Mouse (Mus musculus) cerebellum, adult 9-11 months (tissue): ENCODE measurements at regions not wholly inside any gene's neighbourhood (a gene's known extent, or its start where the extent isn't known, plus 50 kb on each side); places are given as distances from the start of the nearest gene placed in this dataset.

ENCODE experiments used
- DNase-seq: peaks from one replicate; pipeline ENCODE4 v3.0.0; 2022

GRCm38 (mm10) chr16:24137266-24138033, 148.8 kb upstream of the Bcl6 start:
- DNase-seq: peak; percentile 37

GRCm38 (mm10) chr16:24136483-24137148, 148.0 kb upstream of the Bcl6 start:
- no peak for DNase-seq

DNA sequence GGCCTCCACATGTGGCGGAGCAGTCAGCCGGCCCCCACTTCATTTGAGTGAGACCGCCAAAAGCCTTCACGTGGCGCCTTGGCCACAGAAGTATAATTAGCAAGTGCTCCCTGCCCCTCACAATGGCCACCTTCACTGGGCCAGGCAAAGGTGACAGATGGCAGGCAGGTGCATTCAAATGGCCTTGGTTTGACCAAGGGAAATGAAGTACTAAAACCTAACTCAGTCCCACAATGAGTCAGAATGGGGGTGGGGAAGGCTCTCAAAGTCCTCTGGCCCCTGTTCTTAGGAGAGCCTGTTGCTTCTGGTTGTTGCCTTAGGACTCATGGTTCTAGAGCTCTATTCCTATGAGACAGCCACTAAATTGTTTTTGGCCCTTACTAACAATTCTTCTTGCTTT, 147.2 kb upstream of the Bcl6 start:
- DNase-seq: peak; percentile 87

GRCm38 (mm10) chr16:24135351-24135750, 146.7 kb upstream of the Bcl6 start:
- no peak for DNase-seq

GRCm38 (mm10) chr16:24134486-24135050, 145.9 kb upstream of the Bcl6 start:
- no peak for DNase-seq

DNA sequence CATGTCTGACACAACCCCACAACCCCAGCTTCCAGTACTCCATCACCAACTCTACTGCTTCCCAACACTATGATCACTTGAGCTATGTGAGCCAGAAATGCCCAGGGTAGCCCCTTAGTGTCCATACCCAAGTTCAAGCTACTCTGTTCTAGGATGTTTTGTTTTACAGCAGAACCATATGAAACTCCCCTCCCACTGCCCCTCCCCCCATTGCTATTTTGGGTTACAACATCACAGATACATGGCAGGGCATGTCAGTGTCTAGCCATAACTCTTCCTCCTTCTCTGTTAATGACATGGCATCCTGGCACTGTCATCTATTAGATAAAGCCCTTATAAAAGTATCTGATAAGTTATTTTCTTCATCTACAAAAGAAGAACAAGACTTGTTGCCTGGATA, 142.0 kb upstream of the Bcl6 start:
- no peak for DNase-seq

DNA sequence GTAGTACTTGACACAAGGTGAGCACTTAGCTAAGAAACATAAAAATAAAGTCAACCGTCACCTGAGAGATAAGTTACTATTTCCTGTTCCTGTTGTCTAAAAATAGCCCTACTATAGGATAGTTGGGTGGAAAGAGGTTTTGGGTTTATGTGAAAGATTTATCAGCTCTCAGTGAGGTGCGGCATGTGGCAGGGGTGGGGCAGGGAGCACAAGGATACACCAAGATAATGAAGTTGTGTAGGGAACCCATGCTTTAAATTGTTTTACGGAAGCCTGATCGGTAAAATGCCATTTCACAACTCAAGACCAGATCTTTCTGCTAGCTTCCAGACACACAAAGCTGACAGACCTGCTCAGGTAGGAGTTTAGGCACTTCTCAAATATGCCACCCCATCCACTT, 141.0 kb upstream of the Bcl6 start:
- no peak for DNase-seq

- DNase-seq: no peak
Observed at GRCm38 (mm10) chr16:24128566-24128965, 139.9 kb upstream of the Bcl6 start.

DNA sequence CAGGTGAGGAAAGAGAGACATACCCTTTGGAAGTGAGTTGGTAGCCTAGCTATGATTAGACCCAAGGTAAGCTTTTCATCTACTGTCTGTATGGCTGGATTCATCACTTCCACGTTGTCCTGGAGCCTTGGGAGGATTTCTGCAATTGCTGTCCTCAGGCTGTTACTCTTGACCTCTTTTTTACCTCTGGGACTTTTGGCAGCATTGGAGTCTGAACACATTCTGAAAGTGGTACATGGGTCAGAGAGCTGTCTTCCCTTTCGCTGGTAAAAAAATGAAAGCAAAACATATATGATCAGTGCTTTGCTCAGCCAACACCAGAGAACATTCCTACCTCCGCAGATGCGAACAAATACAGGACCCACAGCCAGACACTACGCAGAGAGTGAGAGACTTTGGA, 136.1 kb upstream of the Bcl6 start:
- no peak for DNase-seq

- DNase-seq: no peak
Observed at GRCm38 (mm10) chr16:24124083-24124482, 135.4 kb upstream of the Bcl6 start.

DNA sequence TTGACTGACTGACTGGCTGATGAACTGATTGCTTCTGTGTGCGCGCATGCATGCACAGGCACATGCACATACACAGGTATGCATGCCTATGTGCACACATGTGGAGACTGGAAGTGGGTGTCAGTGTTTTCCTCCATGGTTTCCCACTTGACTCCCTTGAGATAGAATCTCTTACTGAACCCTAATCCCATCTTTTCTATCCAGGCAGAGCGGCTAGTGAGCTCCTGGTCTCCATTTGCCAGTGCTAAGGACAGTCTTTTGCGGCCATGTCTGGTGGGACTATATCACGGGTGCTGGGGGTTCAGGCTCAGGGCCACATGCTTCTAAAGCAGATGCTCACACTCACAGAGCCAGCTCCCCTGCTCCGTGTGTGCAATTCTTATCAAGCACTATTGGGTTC, 133.0 kb upstream of the Bcl6 start:
- no peak for DNase-seq

DNA sequence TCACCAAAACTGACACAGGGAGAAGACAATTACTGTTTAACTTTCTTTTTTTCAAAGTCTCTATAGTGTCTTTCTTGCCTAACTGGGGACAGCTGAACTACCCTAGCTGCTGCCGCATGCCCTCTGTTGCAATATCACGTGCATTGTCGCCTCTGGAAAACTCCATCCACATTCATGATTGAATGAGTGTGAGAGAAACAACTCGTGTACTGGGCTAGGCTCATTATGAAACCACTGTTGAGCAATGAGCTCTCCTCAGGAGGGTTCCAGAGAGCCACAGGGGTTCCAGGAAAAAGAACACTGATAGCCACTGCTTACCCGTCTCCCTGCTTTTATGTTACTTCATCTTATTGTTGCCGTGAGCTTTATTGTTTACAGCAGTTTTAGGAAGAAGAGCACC, 132.2 kb upstream of the Bcl6 start:
- no peak for DNase-seq

DNA sequence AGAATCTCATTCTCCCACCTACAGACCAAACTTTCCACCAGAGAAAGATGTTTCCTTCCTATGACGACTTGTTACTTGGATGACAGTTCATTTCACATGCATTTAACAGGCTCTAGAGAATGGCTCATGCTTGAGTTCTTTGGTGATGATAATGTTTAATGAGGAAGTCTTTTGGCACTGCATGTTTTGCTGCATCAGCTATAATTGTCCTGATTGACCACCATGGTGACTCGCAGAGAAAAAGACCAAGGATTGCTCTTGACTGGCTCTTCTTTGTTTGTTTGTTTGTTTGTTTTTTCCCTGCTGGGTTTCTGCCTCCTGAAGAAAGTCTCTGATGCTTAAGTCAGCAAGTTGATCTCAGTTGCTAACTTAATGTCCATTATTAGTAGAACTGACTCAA, 129.8 kb upstream of the Bcl6 start:
- DNase-seq: no peak

GRCm38 (mm10) chr16:24102854-24103690, 114.4 kb upstream of the Bcl6 start:
- no peak for DNase-seq

GRCm38 (mm10) chr16:24097596-24097995, 108.9 kb upstream of the Bcl6 start:
- no peak for DNase-seq

- DNase-seq: no peak
Observed at GRCm38 (mm10) chr16:24096076-24096475, 107.4 kb upstream of the Bcl6 start.

- DNase-seq: no peak
Observed at GRCm38 (mm10) chr16:24095630-24096029, 107.0 kb upstream of the Bcl6 start.

DNA sequence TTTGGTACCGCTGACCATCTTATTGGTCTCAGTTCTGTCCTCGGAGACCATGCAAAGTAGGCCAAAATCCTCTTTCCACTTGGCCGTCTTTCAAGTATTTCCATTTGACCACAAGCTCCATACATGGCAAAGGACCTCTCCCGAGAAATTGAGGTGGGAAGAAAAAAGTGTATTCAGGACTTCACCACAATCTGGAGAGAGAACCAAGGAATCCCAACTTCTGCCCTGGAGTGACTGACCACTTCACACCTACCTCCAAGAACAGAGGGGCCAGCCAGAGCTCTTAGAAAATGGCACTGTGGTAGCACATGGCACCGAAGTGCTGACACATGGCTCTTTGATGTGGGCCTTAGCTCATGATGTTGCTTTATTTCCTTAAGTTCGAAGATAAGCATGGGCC, 105.9 kb upstream of the Bcl6 start:
- DNase-seq: no peak

DNA sequence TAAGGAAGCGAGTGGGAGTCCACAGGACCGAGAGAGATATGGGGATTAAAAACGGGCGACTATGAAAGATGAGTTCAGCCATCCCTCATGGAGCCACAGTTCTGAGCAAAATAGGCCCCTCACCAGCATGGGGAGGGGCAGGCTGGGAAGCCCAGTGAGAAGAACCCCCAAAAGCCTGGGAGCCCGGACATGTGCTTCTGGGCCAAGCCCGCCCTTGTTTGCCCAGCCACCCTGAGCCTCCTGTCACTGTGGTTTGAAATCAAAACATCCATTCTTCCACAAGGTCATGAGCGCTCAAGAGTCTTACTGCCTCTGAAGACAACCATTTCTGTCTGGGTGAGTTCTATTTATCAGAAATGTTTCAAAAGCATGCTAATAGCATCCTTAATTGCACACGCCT, 105.0 kb upstream of the Bcl6 start:
- no peak for DNase-seq

DNA sequence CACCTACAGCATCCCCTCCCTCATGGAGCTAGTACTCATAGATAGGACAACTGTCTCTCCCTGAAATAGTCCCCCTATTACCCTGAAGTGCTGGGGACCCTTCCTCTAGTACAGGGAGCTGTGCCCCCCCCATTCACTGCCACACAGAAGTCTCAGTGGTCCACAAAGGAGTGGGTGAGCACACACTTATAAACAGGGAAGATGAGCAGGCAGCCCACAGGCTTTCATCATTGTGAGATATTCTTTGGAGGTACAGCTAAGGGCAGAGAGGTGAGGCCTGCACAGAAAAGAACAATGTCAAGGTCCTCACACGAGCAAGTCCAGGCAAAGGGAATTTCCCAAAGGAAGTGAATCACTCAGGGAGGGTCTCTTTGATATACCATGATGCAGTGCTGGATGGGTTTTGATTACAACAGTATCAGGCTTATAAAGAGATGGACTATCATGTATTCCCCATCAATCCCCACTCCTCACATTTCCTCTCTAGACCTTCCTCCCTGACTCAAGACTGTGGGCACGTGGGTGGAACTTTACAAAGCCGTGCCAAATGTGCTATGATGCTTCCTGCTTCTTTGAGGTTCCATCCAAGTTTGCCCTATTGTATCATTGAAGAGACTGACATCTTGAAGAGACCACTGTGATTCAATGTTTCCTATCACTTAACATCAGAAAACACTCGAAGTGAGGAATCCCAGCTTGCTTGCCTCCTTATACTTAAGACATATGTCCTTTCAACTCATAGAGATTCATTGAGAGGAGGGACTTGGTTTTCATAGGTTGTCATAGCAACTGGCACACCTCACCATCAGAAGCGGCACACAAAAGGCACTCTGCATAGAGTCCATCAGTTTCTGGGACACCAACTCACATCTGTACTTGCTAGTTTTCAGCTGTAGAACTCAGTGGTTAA, 104.2 kb upstream of the Bcl6 start:
- no peak for DNase-seq

DNA sequence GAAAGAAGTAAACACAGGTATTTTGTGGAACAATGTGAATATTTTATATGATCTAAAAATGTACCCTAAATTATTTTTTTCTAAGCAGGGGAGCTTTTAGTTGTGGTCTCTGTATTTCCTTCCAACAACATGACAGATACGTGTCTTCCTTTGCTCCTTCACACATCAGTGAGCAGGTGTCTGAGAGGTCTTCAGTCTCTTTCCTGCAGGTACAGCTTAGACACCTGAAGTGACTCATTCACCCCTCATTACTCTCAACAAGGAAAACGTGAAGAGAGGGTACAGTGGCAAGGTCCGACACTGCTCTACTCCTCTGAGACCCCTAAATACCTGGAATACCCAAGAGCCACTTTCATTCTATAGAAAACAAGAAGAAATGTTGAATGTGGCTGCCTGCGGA, 103.5 kb upstream of the Bcl6 start:
- no peak for DNase-seq

DNA sequence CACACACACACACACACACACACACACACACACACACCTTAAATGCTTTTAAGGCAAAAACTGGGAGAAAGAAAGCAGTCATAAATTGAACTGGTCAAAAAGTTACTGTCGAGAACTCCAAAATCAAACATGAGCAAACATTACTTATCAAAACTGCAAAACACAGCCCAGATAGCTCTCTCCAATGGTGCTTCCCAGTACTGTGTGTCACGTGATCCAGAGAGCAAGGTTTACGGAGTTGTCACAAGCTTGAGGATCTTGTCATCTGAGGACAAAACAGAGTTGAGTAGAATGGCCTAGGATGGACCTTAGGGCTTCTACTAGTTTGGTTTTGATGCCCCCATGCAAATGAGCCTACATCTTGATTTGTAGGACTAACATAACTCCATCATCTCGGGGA, 102.3 kb upstream of the Bcl6 start:
- no peak for DNase-seq
